Mouse (Mus musculus) cortical plate, adult 2 months (tissue): ENCODE results near the gene Adsl.

Experiments
- CTCF ChIP-seq: fragments of 200-500 bp; IDR thresholded peaks from 2 replicates; pipeline ENCODE4 v1.5.1; 2011; ENCODE audit warnings: mild to moderate bottlenecking, control low read depth, low read length; ENCODE audit not compliant: insufficient read depth; ENCODE audit errors: extremely low read depth
- POLR2A ChIP-seq: fragments of 200-500 bp; IDR thresholded peaks from 2 replicates; pipeline ENCODE4 v1.6.1; 2011; ENCODE audit warnings: mild to moderate bottlenecking, low read length, control low read depth; ENCODE audit not compliant: insufficient read depth; ENCODE audit errors: extremely low read depth

DNA sequence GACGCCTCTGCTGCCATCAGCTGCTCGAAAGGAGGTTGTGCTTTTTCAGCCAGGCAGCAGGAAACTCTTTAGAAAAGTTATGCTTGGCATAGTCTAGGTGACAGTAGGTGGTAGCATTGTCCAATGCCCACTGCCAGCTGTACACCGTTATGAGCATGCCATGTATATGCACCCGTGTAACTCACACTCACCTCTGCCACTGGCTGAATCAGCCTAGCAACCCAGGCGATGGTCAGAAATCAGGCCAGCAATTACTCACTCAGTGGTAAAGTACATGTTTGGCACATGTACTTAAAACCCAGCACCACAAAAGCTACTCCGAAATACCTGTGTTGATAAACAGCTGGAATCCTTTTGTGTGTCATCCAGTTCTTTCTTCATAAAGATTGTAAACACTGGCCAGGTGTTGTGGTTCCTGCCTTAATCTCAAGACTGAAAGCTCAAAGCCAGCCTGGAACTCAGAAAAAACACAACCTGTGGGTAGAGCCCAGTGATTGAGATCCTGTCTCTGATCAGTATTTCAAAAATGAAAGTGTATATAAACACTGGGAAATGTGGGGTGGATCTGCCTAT is 6.7 kb upstream of the Adsl start:
- TF ChIP-seq CTCF, result no peak
- TF ChIP-seq POLR2A, result no peak
